Mouse (Mus musculus): Measurements from ENCODE around the gene Spo11. TPM values are rescaled to one million over a fixed set of nuclear protein-coding genes. Genes with fewer than 3 reads are reported as not detected.

Gene Spo11
- polyA plus RNA-seq, 1 experiment from 2014 or later = 1.8 TPM

- H3K9ac ChIP-seq (ENCODE audit: low read depth, low read length) = no peak overlapping the region
- H3K27me3 ChIP-seq (replicated peaks; ENCODE audit: control insufficient read depth, insufficient read depth, low read length) = no peaks in the 10 kb centered on the region
- ATAC-seq (ENCODE audit: low read depth) (no peak), DNase-seq (ENCODE audit: low spot score) (no peak)
- H3K4me1 ChIP-seq (ENCODE audit: control insufficient read depth, insufficient read depth, low read length) = no peaks in the 10 kb centered on the region
- no peaks in the 10 kb centered on the region for H3K9me3 ChIP-seq (ENCODE audit: control insufficient read depth, low read length)
- H3K4me3 ChIP-seq (ENCODE audit: low read depth, low read length) = no peak overlapping the region
- H3K4me2 ChIP-seq (ENCODE audit: low read depth, low read length) = no peak overlapping the region
- peaks cover 44% of the 10 kb centered on the region for H3K36me3 ChIP-seq (ENCODE audit: control insufficient read depth, insufficient read depth, low read length)
- 80% methylated on average over 5 of the region's 5 CpGs for WGBS
- no peak overlapping the region for H3K27ac ChIP-seq (replicated peaks; ENCODE audit: low read depth, low read length)
Observed at GRCm38 (mm10) chr2:173036055-173036454, 58.6 kb downstream of the Spo11 start.

DNA sequence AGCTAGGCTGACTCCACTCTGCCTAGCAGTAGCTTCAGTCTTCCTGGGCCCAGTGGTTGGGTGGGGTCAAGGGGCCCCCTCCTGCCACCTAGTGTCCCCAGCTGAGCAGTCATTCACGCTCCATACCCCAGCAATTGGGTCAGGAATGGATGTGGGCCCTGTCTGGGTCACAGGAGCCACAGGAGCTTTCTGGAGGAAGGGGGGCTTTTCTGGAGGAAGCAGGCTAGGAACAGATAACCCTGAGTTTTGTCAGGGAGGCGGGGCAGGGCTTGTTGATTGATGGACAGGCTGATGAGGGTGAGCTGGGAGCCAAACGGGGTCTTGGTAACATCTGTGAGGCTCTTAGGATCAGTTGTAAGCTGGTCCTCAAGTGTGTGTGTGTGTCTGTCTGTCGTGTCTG, 59.1 kb downstream of the Spo11 start:
- Histone ChIP-seq H3K36me3 (ENCODE audit: control insufficient read depth, insufficient read depth, low read length) (peaks cover 40% of the 10 kb centered on the region), H3K4me3 (ENCODE audit: low read depth, low read length) (no peak overlapping the region), H3K4me1 (ENCODE audit: control insufficient read depth, insufficient read depth, low read length) (no peaks in the 10 kb centered on the region), H3K4me2 (ENCODE audit: low read depth, low read length) (no peak overlapping the region), H3K27ac (replicated peaks; ENCODE audit: low read depth, low read length) (no peak overlapping the region), H3K9me3 (ENCODE audit: control insufficient read depth, low read length) (no peaks in the 10 kb centered on the region), H3K27me3 (replicated peaks; ENCODE audit: control insufficient read depth, insufficient read depth, low read length) (no peaks in the 10 kb centered on the region), H3K9ac (ENCODE audit: low read depth, low read length) (no peak overlapping the region)
- no peak for ATAC-seq (ENCODE audit: low read depth)
- DNase-seq (ENCODE audit: low spot score) = no peak
- 68% methylated on average over 4 of the region's 4 CpGs for WGBS

DNA sequence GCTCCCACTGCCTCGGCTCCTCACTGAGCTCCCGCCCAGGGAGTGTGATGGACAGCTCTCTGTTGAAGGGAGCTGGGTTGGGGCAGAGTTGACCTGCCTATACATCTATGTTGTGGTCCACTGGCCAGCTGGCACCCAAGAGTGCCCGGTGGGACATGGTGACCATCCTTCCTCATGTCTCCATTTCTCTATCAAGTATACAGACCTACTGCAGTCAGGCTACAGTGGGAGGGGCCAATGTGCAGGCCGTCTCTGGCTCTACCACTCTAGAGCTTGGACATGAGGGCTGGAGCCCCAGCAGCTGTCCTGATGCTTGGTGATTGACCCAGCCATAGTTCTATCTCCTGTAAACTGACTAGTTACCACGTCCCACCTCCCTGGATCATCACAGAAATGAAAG, 59.8 kb downstream of the Spo11 start:
- Histone ChIP-seq H3K9me3 (ENCODE audit: control insufficient read depth, low read length) (no peaks in the 10 kb centered on the region), H3K27me3 (replicated peaks; ENCODE audit: control insufficient read depth, insufficient read depth, low read length) (no peaks in the 10 kb centered on the region), H3K27ac (replicated peaks; ENCODE audit: low read depth, low read length) (no peak overlapping the region), H3K4me2 (ENCODE audit: low read depth, low read length) (no peak overlapping the region), H3K9ac (ENCODE audit: low read depth, low read length) (no peak overlapping the region), H3K4me3 (ENCODE audit: low read depth, low read length) (no peak overlapping the region), H3K4me1 (ENCODE audit: control insufficient read depth, insufficient read depth, low read length) (no peaks in the 10 kb centered on the region), H3K36me3 (ENCODE audit: control insufficient read depth, insufficient read depth, low read length) (peaks cover 33% of the 10 kb centered on the region)
- 81% methylated on average over 5 of the region's 5 CpGs for WGBS
- ATAC-seq (ENCODE audit: low read depth) = no peak
- no peak for DNase-seq (ENCODE audit: low spot score)

- H3K36me3 ChIP-seq (ENCODE audit: control insufficient read depth, insufficient read depth, low read length) = peaks cover 27% of the 10 kb centered on the region
- no peaks in the 10 kb centered on the region for H3K4me1 ChIP-seq (ENCODE audit: control insufficient read depth, insufficient read depth, low read length)
- no peak overlapping the region for H3K27ac ChIP-seq (replicated peaks; ENCODE audit: low read depth, low read length)
- H3K4me2 ChIP-seq (ENCODE audit: low read depth, low read length) = no peak overlapping the region
- H3K27me3 ChIP-seq (replicated peaks; ENCODE audit: control insufficient read depth, insufficient read depth, low read length) = no peaks in the 10 kb centered on the region
- no peak overlapping the region for H3K4me3 ChIP-seq (ENCODE audit: low read depth, low read length)
- WGBS = 68% methylated on average over 7 of the region's 7 CpGs
- H3K9me3 ChIP-seq (ENCODE audit: control insufficient read depth, low read length) = no peaks in the 10 kb centered on the region
- no peak for ATAC-seq (ENCODE audit: low read depth)
- DNase-seq (ENCODE audit: low spot score) = no peak
- H3K9ac ChIP-seq (ENCODE audit: low read depth, low read length) = no peak overlapping the region
Observed at GRCm38 (mm10) chr2:173037827-173038607, 60.5 kb downstream of the Spo11 start.

GRCm38 (mm10) chr2:173039041-173039440, 61.5 kb downstream of the Spo11 start:
- Histone ChIP-seq H3K4me3 (ENCODE audit: low read depth, low read length) (no peak overlapping the region), H3K27ac (replicated peaks; ENCODE audit: low read depth, low read length) (no peak overlapping the region), H3K4me1 (ENCODE audit: control insufficient read depth, insufficient read depth, low read length) (no peaks in the 10 kb centered on the region), H3K4me2 (ENCODE audit: low read depth, low read length) (no peak overlapping the region), H3K9ac (ENCODE audit: low read depth, low read length) (no peak overlapping the region), H3K9me3 (ENCODE audit: control insufficient read depth, low read length) (no peaks in the 10 kb centered on the region), H3K27me3 (replicated peaks; ENCODE audit: control insufficient read depth, insufficient read depth, low read length) (no peaks in the 10 kb centered on the region), H3K36me3 (ENCODE audit: control insufficient read depth, insufficient read depth, low read length) (peaks cover 16% of the 10 kb centered on the region)
- DNase-seq (ENCODE audit: low spot score) (no peak), ATAC-seq (ENCODE audit: low read depth) (no peak)
- WGBS = 90% methylated on average over 4 of the region's 4 CpGs

DNA sequence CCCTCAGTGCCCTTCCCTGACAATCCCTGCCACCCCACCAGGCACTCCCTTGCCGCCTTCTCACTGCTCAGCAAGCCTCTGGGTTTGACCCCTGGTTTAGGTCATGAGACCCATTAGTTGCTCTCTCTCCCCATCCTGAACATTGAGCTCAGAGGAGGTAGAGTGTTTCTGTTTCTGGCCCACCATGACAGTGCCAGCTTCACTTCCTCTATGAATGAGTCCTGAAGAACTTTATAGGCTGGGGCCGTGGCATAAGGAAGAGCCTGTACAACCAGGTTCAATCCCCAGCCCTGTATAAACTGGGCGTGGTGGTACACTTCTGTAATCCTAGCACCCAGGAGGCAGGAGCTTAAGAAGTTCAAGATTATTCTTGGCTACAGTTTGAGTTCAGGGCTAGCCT, 63.3 kb downstream of the Spo11 start:
- Histone ChIP-seq H3K4me2 (ENCODE audit: low read depth, low read length) (no peak overlapping the region), H3K36me3 (ENCODE audit: control insufficient read depth, insufficient read depth, low read length) (0 out of 2 replicates have a peak, but pooled peaks cover under 1% of the 10 kb centered on the region), H3K4me3 (ENCODE audit: low read depth, low read length) (no peak overlapping the region), H3K27me3 (replicated peaks; ENCODE audit: control insufficient read depth, insufficient read depth, low read length) (no peaks in the 10 kb centered on the region), H3K9me3 (ENCODE audit: control insufficient read depth, low read length) (no peaks in the 10 kb centered on the region), H3K4me1 (ENCODE audit: control insufficient read depth, insufficient read depth, low read length) (no peaks in the 10 kb centered on the region), H3K27ac (replicated peaks; ENCODE audit: low read depth, low read length) (no peak overlapping the region), H3K9ac (ENCODE audit: low read depth, low read length) (no peak overlapping the region)
- DNase-seq (ENCODE audit: low spot score) (no peak), ATAC-seq (ENCODE audit: low read depth) (no peak)
- 82% methylated on average over 3 of the region's 3 CpGs for WGBS

GRCm38 (mm10) chr2:173041242-173041641, 63.7 kb downstream of the Spo11 start:
- ATAC-seq (ENCODE audit: low read depth) = no peak
- H3K9me3 ChIP-seq (ENCODE audit: control insufficient read depth, low read length) = no peaks in the 10 kb centered on the region
- 51% methylated on average over 5 of the region's 5 CpGs for WGBS

GRCm38 (mm10) chr2:173041893-173042292, 64.4 kb downstream of the Spo11 start:
- H3K4me3 ChIP-seq (ENCODE audit: low read depth, low read length) = no peak overlapping the region
- DNase-seq (ENCODE audit: low spot score) (no peak), ATAC-seq (ENCODE audit: low read depth) (no peak)
- no peak overlapping the region for H3K9ac ChIP-seq (ENCODE audit: low read depth, low read length)
- H3K4me1 ChIP-seq (ENCODE audit: control insufficient read depth, insufficient read depth, low read length) = no peaks in the 10 kb centered on the region
- 82% methylated on average over 1 of the region's 1 CpGs for WGBS
- H3K4me2 ChIP-seq (ENCODE audit: low read depth, low read length) = no peak overlapping the region
- H3K9me3 ChIP-seq (ENCODE audit: control insufficient read depth, low read length) = no peaks in the 10 kb centered on the region
- no peaks in the 10 kb centered on the region for H3K36me3 ChIP-seq (ENCODE audit: control insufficient read depth, insufficient read depth, low read length)
- no peak overlapping the region for H3K27ac ChIP-seq (replicated peaks; ENCODE audit: low read depth, low read length)
- no peaks in the 10 kb centered on the region for H3K27me3 ChIP-seq (replicated peaks; ENCODE audit: control insufficient read depth, insufficient read depth, low read length)

More at GRCm38 (mm10) chr2:173041242-173041641, 63.7 kb downstream of the Spo11 start:
- Histone ChIP-seq H3K27ac (replicated peaks; ENCODE audit: low read depth, low read length) (no peak overlapping the region), H3K4me3 (ENCODE audit: low read depth, low read length) (no peak overlapping the region), H3K4me2 (ENCODE audit: low read depth, low read length) (no peak overlapping the region), H3K27me3 (replicated peaks; ENCODE audit: control insufficient read depth, insufficient read depth, low read length) (no peaks in the 10 kb centered on the region), H3K9ac (ENCODE audit: low read depth, low read length) (no peak overlapping the region), H3K4me1 (ENCODE audit: control insufficient read depth, insufficient read depth, low read length) (no peaks in the 10 kb centered on the region), H3K36me3 (ENCODE audit: control insufficient read depth, insufficient read depth, low read length) (no peaks in the 10 kb centered on the region)
- DNase-seq (ENCODE audit: low spot score) = no peak
